ENCODE assay signal across 8 mouse cellular contexts in genomic region chr17:53389507-53389906, GRCm38 (mm10).
DNase-seq lines count a peak whose midpoint lies in the region; ATAC-seq and TF ChIP-seq lines count a peak whose summit lies in the region.

No protein-coding gene starts in this region.

- no peak overlapping the region for H3K27ac ChIP-seq in kidney, postnatal 0 days
- no peak overlapping the region for H3K27ac ChIP-seq in layer of hippocampus, adult 2 months
- H3K27ac ChIP-seq in neural tube, embryonic 14.5 days (ENCODE audit: low read depth, low read length): no peak overlapping the region

- H3K4me3 ChIP-seq in kidney, postnatal 0 days (replicated peaks; ENCODE audit: low read depth, low read length): no peak overlapping the region
- no peak overlapping the region for H3K4me3 ChIP-seq in layer of hippocampus, adult 2 months
- H3K4me3 ChIP-seq in neural tube, embryonic 14.5 days (ENCODE audit: low read depth, low read length): no peak overlapping the region

- H3K4me1 ChIP-seq in kidney, postnatal 0 days (replicated peaks; ENCODE audit: insufficient read depth, low read length): no peaks in the 10 kb centered on the region
- H3K4me1 ChIP-seq in neural tube, embryonic 14.5 days (ENCODE audit: control insufficient read depth, insufficient read depth, low read length): no peaks in the 10 kb centered on the region

- DNase-seq in adrenal gland, postnatal 10 days: peak; percentile 41
- no peak for DNase-seq in adrenal gland, adult 8-10 months
- DNase-seq in kidney, postnatal 0 days (ENCODE audit: low spot score): peak; percentile 44
- DNase-seq in kidney, adult 11 months: no peak
- DNase-seq in adipocyte (ENCODE audit: low spot score): peak; percentile 15
- DNase-seq in layer of hippocampus, adult 2 months (ENCODE audit: low spot score in 2 of 2): peak; percentile 1 to 51

- H3K4me2 ChIP-seq in kidney, postnatal 0 days (ENCODE audit: low read length): no peak overlapping the region
- H3K4me2 ChIP-seq in neural tube, embryonic 14.5 days (ENCODE audit: low read depth, low read length): no peak overlapping the region

- no peak for ATAC-seq in kidney, postnatal 0 days (replicated peaks; ENCODE audit: low FRiP score, low read depth)
- peak; percentile 77 for ATAC-seq in neural tube, embryonic 14.5 days (ENCODE audit: low read depth)
- no peak for ATAC-seq in monocyte, adult 5-6 weeks (replicated peaks; ENCODE audit: insufficient number of reproducible peaks, low FRiP score, low TSS enrichment, poor library complexity, severe bottlenecking)

- no peaks in the 10 kb centered on the region for H3K36me3 ChIP-seq in kidney, postnatal 0 days (ENCODE audit: insufficient read depth, low read length)
- no peaks in the 10 kb centered on the region for H3K36me3 ChIP-seq in neural tube, embryonic 14.5 days (ENCODE audit: control insufficient read depth, insufficient read depth, low read length)

- no peaks in the 10 kb centered on the region for H3K27me3 ChIP-seq in kidney, postnatal 0 days (ENCODE audit: insufficient read depth, low read length)
- no peaks in the 10 kb centered on the region for H3K27me3 ChIP-seq in neural tube, embryonic 14.5 days (ENCODE audit: control insufficient read depth, insufficient read depth, low read length)

- 40% methylated on average over 4 of the region's 4 CpGs for WGBS in kidney, postnatal 0 days
- WGBS in neural tube, embryonic 14.5 days: 46% methylated on average over 4 of the region's 4 CpGs

- peak; percentile 74 for TF ChIP-seq CTCF in kidney, postnatal 0 days (IDR thresholded peaks at IDR 0.05; ENCODE audit: low read depth)
- peak; percentile 86 for TF ChIP-seq CTCF in layer of hippocampus, adult 2 months (conservative IDR thresholded peaks at IDR 0.05)

- no peak overlapping the region for H3K9ac ChIP-seq in kidney, postnatal 0 days (ENCODE audit: low read depth, low read length)
- no peak overlapping the region for H3K9ac ChIP-seq in neural tube, embryonic 14.5 days (replicated peaks; ENCODE audit: low read depth, low read length)

- H3K9me3 ChIP-seq in kidney, postnatal 0 days (replicated peaks; ENCODE audit: low read length): no peaks in the 10 kb centered on the region
- no peaks in the 10 kb centered on the region for H3K9me3 ChIP-seq in neural tube, embryonic 14.5 days (ENCODE audit: control insufficient read depth, low read length)

Comparison
In these comparisons a context has a peak if more than half of its experiments do, and no peak if none do; other contexts are left out.
1. DNase-seq: peak in adrenal gland, postnatal 10 days (single experiment), kidney, postnatal 0 days (single experiment), adipocyte (single experiment) and layer of hippocampus, adult 2 months (2 of 2); none in adrenal gland, adult 8-10 months (single experiment) and kidney, adult 11 months (single experiment).